Mouse (Mus musculus) naive thymus-derived CD4-positive, alpha-beta T cell, adult 2 months (primary cell): ENCODE data around the gene Nt5e.

Source experiments
- DNase-seq: peaks from one replicate; pipeline ENCODE4 v3.0.0-alpha.2; 2011; ENCODE audit warnings: low read depth

Nt5e gene

DNA sequence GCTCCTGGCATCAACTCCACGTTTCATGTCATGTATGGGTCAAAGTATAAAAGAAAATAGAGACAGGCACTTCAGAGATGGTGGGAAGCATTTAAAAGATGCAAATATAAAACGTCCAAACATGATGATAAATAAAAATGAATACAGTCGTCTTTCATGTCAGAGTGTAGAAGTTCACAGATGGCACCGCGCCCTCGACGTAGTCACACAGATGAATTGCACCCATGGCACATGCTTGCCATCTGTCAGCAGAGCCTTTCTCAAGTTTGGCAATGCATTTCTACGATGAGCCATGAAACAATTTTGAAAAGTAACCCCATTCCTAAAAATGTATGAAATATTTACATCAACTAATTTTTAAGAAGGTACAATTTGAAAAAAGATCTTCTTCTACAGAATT is 67.9 kb downstream of the Nt5e start:
- no peak for DNase-seq

- DNase-seq, result peak; percentile 50
Measured at GRCm38 (mm10) chr9:88398461-88398860, 71.5 kb downstream of the Nt5e start.

DNA sequence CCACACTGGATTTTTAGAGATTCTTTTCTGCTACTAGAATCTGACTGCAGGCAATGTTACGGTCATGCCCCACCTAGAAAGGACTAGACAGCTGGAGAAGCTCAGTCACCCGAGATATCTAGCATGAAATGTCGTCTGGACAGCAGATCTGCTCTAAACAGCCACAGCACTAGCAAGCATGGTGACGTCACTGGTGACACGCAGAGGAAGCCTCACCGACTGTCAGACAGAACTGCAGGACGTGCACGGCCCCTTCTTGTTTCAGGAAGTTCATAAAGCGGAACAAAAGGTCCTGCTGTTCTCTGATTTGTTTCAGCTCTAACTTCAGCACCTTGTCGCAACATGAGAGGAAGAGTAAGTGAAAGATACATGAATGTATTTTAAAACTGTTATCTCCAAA is 77.1 kb downstream of the Nt5e start:
- DNase-seq, result peak; percentile 50

DNA sequence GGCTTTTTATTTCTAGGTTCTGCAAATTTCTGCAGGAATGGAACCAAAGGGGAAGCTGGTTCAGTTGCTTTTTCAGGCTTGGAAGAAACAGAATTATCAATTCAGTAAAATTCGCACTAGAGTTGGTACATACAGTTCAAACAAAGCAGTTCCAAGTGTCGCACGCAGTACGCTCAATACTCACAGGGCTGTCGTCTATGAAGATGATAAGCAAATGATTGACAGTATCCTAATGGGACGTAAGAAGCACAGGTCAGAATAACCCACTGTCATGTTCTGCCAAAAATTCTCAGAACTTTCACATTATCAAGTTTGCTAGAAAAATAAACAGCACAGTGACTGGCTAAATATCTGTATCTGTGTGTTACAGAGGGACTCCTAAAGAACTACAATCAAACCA is 77.5 kb downstream of the Nt5e start:
- DNase-seq, result no peak

DNA sequence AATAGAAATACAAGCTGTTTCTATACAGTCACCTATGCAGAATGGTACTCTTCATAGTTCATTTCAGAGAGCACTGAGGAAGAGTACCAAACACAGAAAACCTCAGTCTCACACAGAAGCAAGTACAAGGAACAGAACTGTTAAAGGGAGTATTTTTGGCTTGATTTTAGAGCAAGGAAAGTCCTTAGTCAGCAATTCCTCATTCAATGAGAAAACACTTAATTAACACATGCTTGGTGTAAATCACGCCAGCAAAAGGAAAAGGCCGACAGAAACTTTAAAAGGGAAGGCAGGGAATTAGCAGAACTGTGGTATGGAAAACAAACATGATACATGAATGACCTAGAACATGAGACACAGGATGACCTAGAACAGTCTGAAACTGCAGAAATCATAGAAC is 83.0 kb downstream of the Nt5e start:
- no peak for DNase-seq

DNA sequence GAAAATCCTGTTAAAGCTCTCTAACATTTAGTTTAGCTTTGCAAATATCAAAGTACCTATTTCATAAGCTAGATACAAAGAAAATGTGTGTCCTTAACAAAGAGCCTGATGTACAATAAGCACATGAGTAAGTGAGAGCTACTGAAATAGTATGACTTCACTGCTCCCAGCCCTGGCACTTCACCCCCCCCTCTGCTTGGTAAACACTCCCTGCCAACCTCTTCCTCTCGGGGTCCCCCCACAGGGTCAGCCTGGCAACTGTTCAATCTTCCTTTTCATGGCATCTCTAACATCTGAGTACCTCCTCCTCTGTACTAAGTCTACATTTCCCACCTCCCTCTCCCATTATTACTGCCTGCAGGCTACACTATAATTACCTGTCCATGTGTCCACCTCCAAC is 89.8 kb downstream of the Nt5e start:
- no peak for DNase-seq
